Mouse (Mus musculus) gastrocnemius, adult 18-20 months (tissue): ENCODE measurements around the gene Kctd15. TPM values are rescaled to one million over a fixed set of nuclear protein-coding genes. Genes with fewer than 3 reads are reported as not detected.

Experiments used
- DNase-seq: peaks from one replicate; pipeline ENCODE4 v3.0.0; 2021; ENCODE audit warnings: low spot score
- total RNA-seq, 2 experiments: library from RNA; stranded (reverse); gene quantifications; 2 replicates each; pipeline ENCODE4 v1.2.3; 2021

Kctd15 gene
- total RNA-seq, 2 experiments from 2014 or later = 45.8 to 49.0 TPM

DNA sequence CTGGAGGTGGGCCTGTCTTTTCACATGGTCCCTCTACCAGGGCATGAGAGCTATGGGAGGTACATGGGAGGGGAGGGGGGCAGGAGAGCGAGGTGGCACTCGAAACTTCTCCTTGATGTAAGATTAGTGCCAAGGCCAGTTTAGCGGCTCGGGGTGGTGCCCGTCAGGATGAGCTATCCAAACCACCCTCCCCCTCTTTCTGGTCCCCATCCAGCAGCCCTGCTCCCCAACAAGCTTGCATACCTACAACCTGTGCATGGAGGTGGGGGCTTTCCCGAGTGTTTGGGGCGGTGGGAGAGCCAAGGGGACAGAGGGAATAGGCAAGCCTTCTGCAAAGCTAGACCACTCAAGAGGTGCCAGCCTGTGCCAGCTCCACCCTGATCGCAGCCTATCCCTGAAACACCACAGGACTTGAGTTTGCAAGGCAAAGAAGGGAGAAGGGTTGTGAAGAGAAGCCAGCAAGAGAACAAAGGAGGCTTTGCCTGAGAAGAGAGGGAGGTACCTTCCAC is 26.8 kb downstream of the Kctd15 start:
- peak; percentile 25 for DNase-seq

DNA sequence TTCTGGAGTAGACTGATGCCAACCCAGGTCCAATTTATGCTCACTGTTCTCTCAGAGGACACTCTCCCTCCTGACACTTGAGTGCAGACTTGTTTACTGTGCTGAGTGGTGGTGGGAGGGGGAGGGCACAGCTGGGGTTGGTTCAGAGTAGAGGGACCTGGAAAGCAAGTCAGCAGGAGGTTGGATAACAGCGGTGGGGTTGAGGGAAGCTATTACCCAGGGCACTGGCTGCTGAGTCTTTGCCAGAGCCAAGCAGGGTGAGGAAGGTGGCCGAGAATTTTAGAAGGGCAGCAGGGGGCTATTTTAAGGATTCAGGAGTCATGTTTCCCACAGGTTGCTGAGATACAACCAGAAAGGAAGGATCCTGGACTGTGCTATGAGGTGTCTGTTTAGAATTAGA is 36.1 kb downstream of the Kctd15 start:
- peak; percentile 82 for DNase-seq

DNA sequence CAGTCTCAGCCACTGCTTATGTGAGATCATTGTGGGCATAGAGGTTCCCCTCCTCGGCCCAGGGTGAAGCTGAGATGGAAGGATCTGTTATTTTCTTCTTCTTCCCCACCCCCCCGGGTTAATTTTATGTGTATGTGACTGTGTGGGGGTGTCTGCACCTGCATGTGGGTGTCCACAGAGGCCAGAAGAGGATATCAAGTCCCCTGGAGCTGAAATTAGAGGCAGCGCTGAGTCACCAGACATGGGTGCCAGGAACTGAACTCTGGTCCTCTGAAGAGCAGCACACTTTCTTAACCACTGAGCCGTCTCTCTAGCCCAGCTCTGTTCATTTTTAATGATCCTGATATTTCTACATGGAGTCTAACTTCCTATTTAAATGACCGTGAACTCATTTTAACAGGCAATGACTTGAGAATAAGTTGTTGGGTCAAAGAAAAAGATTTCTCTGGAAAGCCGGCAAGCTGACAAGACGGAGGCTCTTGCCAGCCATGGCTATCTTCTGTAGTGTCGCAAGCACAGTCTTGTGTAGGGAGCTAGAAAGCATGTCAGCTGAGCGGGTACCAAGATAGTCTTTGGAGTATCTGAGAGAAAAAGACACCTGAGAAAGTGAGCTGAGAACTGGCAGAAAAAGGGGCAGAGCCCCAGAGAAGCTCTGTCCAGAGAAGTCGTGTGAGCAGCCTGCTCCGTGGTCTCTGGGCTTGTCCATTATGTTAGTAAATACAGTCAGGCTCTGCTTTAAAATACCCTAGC is 38.2 kb downstream of the Kctd15 start:
- DNase-seq = peak; percentile 61

DNA sequence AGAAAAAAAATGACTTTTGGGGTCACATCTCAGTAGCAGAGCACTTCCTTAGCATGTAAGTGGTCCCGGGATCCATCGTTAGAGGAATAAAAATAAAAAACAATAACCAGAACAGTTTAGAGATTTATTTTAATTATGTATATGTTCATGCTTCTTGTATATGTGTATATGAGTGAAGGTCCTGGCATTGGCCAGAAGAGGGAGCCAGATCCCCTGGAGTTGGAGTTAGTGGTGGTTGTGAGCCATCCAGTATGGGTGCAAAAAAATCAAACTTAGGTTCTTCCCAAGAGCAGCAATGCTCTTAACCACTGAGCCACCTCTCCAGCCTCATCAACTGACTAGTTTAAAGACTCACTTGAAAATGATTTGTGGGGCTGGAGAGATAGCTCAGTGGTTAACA is 40.3 kb downstream of the Kctd15 start:
- DNase-seq = no peak

DNA sequence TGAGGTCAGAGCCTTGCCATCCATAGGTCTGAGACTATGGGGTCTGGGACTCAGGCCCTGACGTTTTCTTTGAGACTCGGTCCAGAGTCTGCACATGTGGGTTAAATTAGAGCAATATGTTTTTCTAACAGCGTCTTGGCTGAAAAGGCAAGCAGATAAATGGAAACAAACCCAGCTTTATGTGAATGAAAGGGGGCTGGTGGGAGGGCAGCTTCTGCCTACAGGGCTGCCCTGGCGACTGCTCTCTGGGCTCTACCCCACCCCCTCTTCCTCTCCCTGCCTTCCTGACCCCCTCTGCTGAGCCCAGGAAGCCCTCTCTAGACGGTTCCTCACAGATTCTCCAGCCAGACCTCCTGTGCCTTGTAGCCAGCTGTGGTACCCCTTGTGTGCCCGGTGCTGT is 46.1 kb downstream of the Kctd15 start:
- no peak for DNase-seq

DNA sequence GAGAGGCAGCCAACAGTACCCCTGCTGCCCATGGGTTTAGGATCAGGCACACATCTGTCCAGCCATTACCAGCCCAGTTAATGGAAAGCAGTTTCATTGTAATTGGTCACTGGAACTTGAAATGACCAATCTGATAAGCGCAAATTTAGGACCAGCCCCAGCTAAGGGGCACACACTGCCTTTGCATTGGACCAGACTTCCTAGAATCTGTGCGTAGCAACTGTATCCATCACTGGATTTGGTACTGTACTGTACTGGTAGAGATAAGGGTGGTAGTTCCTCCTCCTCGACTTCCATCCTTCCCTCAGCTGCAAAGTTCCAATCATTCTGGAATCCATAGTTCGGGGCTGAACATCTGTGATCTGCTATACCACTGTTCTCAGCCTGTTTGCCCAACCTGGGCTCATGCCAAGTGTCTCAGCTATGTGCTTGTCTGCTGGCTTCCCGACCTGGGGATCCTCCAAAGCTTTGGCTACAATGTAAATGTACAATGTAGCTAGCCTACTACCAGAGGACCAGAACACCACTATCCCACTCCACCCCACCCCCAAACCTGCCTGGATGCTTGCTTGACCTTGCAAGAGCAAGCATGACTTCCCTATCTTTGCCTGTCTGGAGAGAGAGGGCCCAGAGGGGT is 49.1 kb downstream of the Kctd15 start:
- no peak for DNase-seq

DNA sequence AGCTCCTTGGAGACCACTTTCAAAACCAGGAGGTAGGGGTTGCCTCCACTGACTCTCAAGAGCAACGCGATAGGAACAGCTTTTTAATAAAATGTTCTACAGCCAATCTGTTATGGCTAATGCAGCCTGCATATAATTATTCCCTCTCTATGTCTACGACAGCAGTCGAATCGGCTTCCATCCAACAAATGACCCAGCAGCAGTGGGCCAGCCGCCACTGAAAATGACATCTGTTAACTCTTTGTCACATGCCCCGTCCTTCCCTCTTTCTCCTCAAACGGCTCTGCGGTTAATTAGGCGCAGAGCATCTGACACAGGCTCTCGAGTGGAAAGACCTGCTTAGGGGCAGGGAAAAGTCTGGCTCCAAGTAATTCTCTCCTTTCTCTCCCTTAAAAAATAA is 49.8 kb downstream of the Kctd15 start:
- DNase-seq = no peak

DNA sequence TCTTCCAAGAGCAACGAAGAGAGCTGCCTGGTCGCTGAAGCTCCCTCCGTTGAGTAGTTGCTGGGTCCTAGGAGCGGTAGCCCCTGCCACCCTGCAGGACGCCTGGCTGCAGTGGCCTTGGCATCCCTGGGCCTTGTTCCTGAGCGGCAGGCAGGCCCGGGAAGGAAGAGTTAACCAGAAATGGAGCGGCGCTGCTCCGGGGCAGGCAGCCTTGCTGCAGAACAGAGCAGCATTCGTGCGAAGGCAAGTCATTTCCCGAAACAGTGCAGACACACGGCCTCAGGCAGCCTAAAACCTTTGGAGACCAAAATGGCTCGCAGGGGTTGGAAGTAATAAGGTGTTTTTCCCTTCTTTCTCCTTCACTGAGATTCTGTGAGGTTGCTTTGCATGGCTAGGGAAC is 50.5 kb downstream of the Kctd15 start:
- no peak for DNase-seq

DNA sequence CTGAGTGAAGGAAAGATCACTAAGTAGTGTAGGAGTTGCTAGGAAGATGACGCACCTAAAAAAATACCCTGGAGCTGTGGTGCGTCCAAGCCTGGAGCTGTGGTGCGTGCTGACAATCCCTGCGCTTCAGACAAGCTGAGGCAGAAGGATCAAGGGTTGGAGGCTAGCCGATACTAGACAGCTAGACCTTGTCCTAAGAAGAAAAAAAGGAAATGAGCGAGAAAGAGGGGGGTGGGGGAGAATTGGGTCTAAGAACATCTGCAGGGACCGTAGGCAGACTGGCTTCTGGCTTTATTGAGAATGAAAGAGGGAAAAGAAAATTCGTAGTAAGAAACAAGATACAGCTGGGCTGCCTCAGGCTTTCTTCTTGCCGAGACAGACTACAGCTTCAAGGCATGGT is 58.0 kb downstream of the Kctd15 start:
- no peak for DNase-seq

DNA sequence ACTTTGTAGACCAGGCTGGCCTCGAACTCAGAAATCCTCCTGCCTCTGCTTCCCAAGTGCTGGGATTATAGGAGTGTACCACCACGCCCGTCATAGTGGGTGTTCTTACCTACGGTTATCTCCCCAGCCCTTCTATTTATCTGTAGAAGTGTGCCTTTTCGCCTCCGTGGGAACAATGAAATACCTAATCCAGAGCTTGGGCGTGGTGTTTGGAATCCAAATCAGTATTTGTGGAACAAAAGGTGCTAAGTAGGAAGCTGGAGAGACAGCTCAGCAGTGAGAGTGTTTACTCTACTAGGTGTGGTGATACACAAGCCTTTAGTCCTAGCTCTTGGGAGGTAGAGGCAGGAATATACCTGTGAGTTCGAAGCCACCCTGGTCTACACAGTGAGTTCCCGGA is 58.5 kb downstream of the Kctd15 start:
- DNase-seq = no peak

DNA sequence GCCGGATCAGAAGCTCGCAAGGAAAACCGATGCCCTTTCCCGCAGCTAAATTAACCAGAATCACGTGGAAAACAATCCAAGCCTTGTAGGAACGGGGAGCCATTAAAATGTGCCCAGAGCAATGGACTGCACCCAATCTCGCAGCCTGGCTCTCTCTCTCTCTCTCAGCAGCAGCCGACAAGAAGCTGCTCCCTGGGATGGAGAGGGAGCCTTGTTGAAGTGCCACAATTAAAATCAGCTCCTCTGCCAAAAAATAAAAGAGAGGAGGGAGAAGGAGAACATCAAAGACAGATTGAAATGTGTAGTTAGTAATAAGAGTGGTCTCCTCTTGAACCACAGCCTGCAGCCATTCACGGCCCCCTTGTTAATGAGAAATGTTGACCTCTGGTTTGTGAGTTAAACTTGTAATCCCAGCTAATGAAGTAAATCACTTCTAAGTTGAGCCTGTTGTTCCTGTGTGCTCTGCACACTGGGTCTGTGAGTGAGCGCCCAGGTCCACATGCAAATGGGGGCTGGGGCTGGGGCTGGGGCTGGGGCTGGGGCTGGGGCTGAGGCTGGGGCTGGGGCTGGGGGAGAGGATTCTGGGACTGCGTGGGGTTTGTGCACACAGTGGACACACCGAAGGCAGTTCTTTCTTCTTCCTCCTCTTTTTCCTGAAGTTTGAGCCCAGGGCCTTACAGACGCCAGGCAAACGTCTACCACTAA is 59.8 kb downstream of the Kctd15 start:
- no peak for DNase-seq

DNA sequence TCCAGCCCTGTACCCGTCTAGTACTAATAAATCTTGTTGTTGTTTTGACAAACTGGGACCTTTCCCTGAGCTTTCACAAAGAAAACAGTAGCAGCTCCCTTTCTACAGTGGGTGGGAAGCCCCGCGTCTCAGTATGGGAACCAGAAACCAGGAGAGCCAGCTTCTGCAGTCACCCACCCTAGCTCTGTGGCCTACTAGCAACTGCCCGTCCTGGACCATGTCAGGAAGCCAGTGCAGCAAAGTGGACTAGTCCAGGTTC is 61.3 kb downstream of the Kctd15 start:
- no peak for DNase-seq

DNA sequence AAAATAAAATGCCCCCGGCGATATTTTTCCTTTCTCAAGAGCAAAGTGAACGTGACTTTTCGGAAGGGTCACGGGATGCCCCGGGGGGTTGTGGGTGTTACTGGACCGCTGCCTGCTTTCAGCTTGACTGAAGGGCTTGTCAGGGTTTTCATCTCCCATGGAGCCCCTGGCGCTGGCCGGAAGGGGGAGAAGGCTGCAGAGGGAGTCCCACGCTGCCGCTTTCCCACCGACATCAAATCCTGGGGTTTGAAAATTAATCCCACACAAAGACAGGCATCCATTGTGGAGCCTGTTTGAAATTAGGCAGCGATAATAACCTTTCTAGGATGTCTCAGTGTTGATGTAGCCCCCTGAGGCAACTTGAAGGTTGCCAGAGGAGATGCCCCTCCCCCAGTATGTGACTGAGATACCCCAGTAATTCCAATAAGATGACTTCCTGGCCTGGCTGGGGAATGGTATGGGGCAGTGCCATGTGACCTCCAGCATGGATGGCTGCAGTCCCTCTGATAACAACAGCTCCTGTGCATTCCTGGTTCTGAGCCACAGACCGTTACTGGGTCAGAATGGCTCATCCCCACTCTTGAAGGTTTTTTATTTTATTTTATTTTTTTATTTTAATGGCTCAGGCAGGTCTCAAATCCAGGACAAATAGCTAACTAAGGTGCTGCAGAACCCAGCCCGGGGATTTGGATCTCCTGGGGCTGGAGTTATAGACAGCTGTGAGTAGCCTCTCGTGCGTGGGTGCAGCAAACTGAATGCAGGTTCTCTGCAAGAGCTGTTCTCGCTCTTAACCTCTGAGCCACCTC is 61.8 kb downstream of the Kctd15 start:
- DNase-seq = peak; percentile 46

DNA sequence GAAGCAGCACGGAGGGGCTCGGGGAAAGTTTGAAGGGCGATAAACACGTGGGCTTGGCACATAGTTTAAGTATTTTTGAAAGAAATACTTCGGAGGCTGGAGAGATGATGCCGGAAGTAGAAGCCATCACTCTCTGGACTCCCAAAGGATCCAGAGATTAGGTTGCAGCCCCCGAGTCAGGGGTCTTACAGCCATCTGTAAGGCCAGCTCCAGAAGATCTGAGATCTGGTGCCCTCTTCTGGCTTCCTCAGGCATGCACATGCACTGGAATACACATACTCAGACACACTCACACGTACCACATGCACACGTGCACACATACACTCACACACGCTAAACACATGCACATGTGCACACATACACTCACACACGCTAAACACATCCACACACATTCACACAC is 65.8 kb downstream of the Kctd15 start:
- no peak for DNase-seq

Other genes with a start within 250 kb of the Kctd15 start
- gene Chst8, start 156.0 kb upstream of the Kctd15 start, total RNA-seq = under 1 TPM; 0.45 to 0.84 TPM